Mouse (Mus musculus): ENCODE measurements at regions not wholly inside any gene's neighbourhood (a gene's known extent, or its start where the extent isn't known, plus 50 kb on each side); places are given as distances from the start of the nearest gene placed in this dataset.

DNA sequence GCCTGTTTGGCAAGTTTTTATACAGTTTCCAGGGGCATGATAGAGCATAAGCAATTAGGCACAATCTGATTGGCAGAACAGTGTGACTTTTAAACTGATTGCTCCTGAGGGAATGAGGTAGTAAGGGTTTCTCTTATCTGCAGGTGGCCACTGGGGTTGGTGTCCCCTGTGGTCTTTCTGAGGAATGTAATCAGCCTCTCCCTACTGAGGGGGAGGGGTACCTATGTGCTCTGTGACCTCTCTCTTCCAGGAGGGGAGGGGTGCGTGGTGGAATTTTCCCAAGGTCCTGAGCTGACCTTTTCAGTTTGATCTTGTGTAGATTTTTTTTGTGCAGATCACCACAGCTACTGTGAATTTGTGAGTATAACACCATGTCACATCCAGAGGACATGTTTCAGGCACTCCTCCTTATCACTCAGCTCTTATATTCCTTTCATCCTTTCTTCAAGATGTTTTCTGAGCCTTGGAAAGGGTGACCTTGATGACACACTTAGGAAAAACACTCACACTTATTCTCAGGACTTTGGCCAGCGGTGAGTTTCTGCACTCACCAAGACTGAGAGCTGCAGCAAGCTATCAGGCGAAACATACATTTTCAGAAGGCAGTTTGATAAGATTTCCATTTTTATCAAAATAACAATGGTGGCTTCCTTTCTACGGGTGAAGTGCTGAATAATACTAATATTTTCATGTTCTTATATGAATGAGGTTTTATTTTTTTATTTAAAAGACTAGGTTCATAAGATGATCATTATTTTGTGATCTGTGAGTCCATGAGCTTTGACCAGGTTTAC lies 238.7 kb upstream of the Mmadhc start:
- DNase-seq = no peak

DNA sequence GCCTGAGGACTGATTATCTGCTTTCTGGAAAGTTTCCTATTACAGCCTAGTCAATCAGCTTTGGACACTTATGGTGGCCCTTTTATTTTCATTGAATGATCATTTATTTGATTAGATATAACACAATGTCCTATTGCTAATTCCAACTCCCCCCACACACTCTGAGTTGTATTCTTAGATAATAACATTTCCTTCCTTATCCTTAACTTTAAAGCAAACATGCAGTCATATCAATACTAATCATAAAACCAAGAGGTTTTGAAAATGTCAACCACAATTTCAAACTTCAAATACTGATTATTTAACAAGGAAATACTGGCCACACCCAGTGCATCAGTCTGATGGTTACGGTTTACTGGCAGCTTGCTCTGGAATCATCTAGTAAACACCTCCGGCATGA lies 237.1 kb upstream of the Mmadhc start:
- no peak for DNase-seq

DNA sequence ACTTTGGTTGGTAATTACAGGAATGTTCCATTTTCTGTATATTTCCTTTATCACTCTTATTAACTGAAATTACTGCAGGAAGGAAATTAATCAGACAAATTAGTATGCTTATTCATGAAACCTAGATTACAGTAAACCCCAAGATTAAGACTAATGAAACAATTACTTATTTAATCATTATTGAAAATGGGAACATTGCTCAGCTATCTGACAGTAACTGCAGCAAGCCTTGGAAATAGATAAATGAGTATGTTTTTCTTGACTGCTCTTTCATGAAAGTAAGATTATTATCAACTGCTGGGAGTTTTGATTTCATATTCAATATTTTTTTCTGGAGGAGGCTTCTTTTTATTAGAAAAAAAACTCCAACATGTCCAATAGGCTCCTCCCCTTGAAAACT lies 230.8 kb upstream of the Mmadhc start:
- DNase-seq = no peak

DNA sequence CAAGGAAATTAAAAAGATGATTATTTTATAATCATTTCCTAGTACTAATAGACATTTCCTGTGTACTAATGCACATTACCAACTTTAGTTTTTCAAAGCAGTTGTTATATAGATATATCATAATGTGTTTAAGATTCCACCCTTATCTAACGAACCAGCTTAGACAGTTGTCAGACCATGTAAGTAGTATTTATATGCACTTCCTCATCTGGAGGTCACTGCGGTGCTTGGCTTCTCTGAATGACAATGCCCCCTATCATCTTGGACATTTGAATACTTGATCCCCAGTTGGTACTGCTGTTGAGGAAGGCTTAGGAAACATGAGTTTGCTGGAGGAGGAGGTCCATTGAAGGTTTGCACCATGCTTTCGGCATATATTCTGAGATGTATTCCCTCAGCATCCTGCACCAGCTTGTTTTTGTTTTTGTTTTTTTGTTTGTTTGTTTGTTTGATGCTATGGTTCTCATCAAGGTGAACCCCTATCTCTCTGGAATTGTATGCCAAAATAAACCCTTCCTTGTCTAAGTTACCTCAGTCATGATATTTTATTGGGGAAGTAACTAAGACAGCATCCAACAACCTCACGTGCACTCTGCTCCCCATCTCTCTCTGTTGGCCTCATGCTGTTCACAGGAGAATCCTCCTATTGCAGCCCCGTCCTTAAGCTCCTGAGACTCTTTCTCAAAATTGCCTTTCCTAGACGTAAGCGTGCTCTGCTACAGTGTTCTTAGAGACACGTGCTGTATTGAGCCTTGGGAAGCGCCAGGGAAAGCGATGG lies 228.4 kb upstream of the Mmadhc start:
- no peak for DNase-seq

DNA sequence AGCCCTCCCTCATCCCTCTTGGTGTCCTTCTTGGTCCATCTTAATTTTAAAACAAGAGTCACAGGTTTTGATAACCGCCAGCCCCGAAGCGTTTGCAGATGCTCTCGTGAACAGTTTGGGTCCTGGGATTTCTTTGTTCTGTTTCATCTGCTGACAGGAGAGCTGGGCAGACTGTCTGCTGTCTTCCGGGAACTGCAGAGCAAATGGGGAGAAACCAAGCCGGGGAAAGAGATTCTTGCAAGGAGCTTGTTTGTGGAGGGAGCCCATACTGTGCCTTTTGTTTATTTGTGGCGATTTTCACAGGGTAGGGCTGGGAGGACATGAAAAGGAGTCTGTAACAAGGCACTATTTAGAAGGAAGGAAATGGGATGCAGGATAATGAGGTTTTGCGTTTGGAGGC lies 223.6 kb upstream of the Mmadhc start:
- no peak for DNase-seq

DNA sequence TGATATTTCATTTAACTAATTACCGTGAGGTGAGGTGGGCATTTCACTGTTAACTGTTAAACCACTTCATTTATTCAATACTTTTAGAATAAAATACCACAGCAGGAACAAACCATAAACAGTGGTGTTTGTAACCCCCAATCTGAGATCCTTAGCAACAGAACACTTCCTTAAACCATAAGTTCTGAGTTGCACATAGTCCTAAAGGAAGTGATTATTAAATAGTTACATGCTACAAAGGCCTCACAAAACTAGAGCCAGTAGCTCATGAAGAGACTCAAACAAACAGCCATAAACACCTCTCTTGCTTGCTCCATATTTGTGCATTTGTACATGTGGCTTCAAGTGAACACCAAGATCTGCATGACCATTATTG lies 222.5 kb upstream of the Mmadhc start:
- no peak for DNase-seq

DNA sequence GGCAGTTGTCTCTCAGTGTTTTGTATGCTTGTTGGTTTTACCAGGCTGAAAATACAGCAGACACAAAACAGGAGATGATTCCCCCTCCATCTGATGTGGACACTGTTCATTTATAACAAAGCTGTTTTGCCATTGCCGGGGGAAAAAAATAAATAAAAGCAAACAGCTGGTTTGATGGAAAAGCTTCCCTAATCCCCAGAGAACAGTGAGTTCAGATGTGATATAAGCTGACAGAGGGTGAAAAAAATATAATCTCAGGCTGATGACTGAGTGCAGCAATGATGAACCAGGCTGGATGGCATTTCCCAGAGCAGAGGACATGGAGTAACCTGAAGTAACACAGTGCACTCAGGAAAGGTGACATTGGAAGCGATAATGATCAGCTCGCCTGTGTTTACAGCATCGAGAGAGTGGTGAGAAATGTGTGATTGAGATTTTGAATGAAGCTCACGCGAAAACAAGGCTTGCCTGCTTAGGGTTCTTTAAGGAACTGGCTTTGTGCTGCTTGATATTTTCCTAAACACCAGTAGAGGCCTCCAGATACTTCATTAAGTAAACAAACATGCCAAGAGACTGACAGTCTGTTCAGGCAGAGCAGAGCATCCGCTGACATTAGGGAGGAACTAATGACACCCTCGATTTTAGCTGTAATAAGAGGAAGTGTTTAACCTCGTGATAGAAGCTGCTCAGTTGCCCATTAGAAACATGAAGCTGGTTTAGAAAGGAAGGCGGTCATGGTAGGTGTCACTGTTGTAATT lies 221.9 kb upstream of the Mmadhc start:
- DNase-seq = peak; percentile 14 to 39

DNA sequence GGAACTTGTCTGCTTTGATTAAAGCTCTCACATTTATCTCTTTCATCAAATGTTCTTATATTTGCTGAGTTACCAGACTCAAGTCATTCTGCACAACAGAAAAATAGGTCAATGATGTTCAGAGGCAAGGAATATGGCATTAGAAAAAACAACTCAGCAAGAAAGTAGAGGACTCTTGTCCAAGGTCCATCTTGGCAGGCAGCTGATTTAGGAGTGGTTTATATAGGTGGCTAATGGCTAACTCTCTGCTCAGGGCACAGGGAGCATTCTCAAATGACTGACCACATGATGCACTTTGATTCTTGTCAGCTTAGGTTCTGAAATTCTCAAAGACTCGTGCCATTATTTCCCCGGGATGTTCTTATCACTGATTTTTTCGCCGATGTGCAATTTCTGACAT lies 216.7 kb upstream of the Mmadhc start:
- DNase-seq = no peak

DNA sequence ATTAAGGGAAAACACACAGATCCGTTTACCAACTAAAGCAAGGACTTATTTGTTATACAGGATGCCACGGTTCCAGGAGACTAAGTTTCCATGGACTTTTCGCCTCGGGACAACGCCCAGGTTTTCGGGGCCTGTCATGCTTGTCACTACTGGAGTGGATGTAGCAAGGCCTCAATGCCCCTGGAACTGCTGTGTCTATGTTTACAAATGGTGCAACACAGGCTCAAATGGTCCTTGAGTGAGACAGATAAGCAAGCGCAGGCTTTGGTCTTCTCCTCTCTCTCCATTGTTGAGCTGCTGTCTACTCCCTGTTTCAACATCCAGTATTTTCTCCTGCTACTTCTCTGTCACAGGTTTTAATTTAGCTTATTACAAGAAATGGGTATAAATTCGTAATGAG lies 202.1 kb upstream of the Mmadhc start:
- DNase-seq = no peak

DNA sequence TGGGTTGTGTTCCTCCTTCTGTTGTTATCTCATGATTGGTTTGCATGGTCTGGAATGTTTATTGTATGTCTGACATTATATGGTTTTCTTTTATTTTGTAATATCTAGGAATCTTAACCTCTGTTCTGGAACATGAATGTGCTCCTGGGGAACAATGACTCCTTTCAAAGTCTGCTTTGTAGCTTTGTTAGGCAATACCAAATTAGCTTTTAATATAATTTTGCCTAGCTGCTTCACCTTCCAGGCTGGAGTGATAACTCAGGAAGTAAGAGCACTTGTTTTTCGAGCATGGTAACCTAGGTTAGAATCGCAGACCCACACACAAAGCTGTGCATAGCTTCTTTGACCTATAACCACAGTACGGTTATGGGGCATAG lies 199.4 kb upstream of the Mmadhc start:
- DNase-seq = no peak

DNA sequence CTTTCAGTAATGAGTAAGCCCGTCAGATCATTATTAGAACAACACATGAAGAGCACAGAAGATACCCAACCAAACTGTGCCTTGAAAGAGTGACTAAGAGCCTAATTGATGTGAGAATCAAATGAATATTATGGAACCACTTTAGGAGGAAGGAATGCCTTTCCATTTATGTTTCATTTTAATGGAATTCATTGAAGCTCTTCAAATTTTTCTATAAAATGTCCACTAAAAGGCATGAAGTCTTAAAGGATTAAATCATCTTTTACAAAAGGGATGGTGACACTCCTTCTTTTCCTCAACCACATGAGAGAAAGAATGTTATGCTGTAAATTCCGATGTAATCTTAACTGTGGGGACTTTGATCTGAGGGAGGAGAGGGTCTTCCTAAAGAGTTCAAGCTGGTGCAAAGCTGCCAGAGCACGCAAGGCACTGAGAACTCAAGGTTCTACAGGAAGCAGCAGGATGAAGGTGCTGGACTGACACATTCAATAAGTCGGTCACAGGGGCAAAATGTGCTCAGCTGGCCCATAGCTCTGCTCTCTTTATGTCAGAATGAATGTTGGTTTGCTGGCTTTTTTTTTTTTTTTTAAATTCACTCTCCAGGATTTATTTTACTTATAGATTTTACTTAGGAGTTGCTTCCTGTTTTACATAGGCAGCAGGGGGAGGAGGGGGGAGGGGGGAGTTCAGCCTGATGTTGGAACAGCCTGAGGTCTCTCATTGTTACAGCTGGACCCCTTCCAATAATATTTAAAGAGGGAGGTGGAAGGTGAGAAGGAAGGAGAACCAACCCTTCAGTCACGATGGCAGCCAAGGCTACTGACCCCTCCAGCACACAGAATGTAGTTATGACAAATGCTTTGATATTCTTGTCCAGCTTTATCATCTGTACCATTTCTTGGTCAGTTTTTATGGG lies 198.8 kb upstream of the Mmadhc start:
- no peak for DNase-seq

DNA sequence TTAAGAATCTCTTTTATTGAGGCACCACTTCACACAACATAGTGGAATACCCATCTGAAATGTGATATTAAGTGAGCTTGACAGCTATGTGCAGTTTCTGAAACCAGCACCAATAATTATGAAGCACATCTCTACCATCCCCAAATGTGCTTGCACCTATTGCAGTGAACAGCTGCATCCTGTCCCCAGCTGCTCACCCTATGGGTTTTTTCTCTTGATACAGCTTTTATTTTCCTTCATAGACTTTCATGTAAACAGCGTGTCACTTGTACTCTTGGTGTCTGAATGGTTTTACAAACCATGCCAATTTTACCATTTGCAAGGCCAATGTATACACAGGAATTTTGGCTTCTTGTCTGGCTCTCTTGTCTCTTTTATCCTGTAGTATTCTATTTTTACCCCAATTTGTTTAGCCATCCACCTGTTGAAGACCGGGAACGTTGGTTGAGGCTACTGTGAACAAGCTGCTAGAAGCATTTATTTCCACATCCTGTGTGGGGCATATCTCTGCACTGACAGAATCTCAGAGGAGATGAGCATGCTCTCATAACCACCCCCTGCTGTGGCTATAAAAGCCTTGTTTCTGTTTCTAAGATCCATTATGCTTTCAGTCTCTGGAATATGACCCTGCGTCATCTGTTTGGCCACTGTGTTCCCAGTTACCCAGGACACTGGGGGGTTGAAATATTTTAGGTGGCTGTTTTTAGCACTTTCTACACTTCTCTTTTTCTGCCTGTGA lies 197.2 kb upstream of the Mmadhc start:
- DNase-seq = peak; percentile 4 to 39

DNA sequence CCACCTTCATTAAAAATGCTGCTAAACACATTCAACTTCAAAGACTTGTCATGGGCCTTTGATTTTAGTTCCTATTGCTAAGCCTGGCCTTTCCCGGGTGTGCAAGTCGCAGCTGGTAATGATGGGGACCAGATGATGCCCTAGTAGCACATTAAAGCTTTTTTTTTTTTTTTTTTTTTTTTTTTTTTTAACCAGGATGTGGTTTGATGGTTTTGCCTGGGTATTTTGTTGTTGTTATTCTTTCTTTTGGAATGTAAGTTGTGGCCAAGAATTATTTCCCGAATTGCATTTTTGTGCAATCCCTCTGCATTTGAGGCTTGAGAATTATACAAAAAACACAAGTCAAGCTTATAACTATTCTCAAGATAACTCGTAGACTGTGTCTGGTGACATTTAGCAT lies 167.2 kb upstream of the Mmadhc start:
- no peak for DNase-seq

DNA sequence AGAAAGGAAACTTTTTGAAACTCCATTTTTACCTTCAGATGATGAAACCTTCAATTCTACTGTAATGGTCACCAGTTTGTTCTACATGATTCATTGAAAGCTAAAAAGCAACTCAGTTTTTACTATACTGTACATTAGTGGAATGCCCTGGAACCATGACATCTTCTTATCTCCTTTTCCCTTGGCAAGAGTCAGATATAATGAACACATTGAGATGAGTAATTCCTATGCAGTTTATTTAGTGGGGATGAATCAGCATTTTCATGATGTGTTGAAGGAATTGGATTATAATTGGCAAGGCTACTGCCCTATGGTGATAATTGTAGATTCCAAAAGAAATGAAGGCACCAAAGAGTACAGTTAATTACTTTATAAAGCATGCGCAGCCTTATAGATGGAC lies 165.8 kb upstream of the Mmadhc start:
- DNase-seq = no peak

DNA sequence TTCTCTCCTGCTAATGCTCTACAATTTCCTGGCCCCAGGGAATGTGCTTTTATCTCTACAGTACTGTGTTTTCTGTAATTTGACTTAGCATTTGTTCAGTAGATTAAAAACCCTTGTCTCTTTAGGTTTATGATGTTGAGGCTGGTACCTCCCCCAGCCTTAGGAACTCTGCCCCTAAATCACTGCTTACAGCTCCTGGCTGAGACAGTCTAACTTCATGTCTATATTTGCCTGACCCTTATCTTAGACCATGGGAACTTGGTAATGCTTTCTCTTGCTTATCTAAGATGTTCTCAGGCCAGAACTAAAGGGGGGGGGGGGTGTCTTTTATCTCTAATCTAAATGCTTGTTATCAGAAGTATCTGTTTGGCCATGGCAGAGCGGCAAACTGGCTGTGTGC lies 160.1 kb upstream of the Mmadhc start:
- no peak for DNase-seq

DNA sequence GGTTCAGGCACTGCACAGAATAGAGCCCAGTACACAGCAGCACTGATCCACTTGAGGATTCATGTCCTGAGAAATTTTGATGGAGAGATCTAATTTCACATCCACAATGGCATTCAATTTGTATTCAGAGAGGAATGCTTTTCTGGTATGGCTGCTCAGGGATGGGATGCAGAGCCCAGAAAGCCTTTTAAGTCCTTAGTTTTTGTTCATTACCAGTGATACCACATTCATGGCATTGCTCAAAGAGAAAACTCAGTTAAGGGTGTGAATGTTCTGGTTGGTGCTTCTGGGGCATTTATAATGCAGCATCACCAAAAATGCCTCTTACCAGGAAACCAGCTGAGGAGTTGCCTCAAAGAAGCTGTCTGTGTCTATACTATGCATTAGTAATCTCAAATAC lies 151.5 kb upstream of the Mmadhc start:
- no peak for DNase-seq

DNA sequence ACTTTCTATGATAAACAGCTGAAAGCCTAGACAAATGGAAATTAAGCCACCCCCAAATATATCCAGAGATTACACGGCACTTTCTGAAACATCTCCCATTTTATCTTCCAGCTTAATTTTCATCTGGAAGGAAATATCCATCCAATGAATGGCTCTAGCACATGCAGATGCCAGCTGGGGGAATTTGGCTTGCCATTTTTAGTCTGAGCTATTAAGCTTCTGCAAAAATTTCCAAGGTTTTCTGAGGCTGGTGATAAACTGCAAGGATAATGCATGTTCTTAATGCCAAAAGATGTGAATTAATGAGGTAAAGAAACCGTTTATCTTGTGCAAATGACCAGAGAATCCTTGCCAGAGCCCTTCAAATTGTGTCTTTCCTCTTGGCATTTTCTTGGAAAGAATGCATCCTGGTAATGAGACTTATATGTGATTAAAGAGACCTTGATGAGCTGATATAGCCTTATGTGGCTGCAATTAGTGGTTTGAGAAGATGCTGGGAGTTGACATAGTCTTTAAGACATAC lies 149.4 kb upstream of the Mmadhc start:
- no peak for DNase-seq

DNA sequence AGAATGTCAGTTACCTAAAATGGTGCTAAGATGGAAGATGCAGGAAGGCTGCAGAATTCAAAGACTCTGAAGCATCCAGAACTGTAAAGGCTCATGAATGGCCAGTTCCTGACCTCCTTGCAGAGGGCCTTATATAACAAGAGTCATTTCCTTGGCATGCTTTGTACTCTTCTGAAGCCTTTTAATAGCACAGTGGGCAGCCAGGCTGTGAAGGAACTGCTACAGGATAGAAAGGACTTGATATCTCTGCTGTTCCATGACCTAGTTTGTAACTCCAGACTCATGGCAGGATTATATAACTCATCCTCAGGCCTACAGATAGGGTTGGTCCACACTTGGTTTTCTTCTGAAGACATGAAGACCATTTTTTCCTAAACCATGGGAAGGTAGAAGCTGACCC lies 143.7 kb upstream of the Mmadhc start:
- no peak for DNase-seq

DNA sequence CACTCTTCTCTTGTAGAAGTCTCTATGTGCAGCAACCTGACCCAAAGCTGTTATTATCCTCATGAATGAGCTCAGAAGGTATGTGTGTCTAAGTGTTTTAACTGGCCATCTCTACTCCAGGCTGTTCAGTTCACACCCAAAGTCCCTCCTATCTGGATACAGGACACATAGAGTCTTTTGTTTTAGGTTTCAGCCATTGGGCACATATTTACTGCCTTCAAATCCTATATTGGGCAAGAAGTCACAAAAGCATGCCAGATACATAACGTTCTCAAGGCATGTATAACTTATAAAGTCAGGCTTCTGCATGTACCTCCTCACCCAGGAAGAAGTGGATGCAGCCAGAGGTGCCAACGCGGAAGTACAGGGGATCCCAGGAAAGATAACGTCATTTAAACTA lies 136.6 kb upstream of the Mmadhc start:
- no peak for DNase-seq

DNA sequence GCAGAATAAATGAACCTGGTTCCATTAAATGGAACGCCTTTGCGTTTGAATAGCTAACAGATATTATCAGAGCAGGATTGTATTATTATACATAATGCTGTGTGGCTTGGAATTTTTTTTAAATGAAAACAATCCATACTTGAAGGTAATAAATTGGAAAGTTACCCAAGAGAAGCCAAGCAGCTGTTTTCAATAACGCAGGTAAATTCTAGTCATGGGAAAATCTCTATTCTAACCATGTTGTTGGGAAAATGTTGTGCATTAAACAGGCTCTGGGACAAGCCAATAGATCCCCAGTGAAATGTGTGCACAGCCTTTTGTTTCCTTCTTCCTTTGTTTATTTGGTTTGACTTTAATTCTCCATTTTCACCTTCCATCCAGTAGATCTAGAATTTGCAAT lies 128.6 kb upstream of the Mmadhc start:
- no peak for DNase-seq

DNA sequence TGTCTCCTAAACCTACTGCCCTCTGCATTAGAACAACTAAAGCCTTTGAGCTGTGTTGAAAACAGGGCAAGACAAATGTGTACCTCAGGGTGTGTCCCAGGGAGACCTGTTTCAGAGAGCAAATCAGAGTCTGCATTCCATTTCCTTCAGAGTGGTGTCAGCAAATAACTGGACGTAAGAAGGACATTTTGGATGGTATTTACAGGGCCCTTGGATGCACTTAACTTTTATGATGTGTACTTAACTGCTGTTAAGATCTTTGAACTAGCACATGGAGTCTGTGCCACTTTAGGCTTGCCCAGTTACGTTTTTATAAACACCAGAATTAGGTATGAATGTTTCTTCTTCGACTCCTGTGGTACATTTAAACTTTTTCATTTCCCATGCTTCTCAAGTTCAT lies 123.0 kb upstream of the Mmadhc start:
- DNase-seq = no peak

Measured in heart, adult 18-20 months (tissue).